Mouse (Mus musculus) liver, postnatal 0 days (tissue): ENCODE data around the gene Llph.

Source experiments
- CTCF ChIP-seq: sonication (generic); IDR thresholded peaks from 2 replicates; pipeline ENCODE4 v1.5.1; 2016; ENCODE audit warnings: antibody characterized with exemption, low read depth
- EP300 ChIP-seq: IDR thresholded peaks from 2 replicates; pipeline ENCODE4 v1.6.1; 2016; ENCODE audit warnings: antibody characterized with exemption, low read depth, mild to moderate bottlenecking

DNA sequence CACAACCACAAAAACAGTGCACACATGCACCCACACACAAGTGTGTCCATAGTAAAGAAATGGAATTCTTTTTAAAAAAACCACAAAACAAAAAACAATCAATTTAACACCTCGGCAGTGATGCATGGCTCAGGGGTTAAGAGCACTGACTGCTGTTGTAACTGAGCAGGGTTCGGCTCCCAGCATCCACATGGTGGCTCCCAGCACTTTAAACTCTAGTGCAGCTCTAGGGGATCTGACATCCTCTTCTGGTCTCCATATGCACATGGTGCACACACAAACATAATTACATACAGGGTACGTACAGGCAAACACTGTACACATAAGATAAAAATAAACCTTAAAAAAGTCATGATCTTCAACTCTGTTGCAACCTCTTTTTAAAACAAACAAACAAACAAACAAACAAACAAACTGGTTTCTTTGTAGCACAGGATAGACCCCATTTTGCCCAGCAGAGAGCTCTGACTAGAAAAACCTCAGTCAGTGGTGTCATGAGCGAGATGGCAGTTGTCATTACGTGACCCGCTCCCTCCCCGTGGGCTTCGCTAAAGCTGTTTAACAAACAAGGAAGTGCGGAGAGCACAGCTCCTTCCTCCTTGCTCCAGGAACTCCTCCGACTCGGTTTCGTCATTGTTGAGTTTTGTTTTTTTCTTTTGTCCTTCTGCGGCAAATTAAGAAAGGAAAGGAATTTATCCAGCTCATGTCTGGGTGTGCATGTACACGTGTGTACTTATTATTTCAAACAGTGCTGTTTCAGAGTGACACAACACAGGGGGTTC, 7.1 kb upstream of the Llph start:
- TF ChIP-seq EP300: no peak
- TF ChIP-seq CTCF: no peak
